Mouse (Mus musculus) cerebellum, adult (tissue): ENCODE results near the gene Wrap53.
"Not testable (repeated sequence)": the region's sequence is repeated elsewhere in the genome, so short reads cannot be mapped to it uniquely, and the experiment has no call there.

Experiments
- ATAC-seq: cut with Nextera tagmentation; 2 replicates; pipeline ENCODE4 v1.9.2; 2017; ENCODE audit warnings: mild to moderate bottlenecking, moderate library complexity, mixed read lengths; ENCODE audit not compliant: insufficient number of reproducible peaks, low FRiP score, low TSS enrichment

The Wrap53 gene

GRCm38 (mm10) chr11:69540700-69541099 is 39.4 kb downstream of the Wrap53 start:
- no peak for ATAC-seq

- no peak for ATAC-seq
Measured at GRCm38 (mm10) chr11:69534990-69535389, 45.1 kb downstream of the Wrap53 start.

GRCm38 (mm10) chr11:69532480-69533150 is 47.4 kb downstream of the Wrap53 start:
- no peak for ATAC-seq

DNA sequence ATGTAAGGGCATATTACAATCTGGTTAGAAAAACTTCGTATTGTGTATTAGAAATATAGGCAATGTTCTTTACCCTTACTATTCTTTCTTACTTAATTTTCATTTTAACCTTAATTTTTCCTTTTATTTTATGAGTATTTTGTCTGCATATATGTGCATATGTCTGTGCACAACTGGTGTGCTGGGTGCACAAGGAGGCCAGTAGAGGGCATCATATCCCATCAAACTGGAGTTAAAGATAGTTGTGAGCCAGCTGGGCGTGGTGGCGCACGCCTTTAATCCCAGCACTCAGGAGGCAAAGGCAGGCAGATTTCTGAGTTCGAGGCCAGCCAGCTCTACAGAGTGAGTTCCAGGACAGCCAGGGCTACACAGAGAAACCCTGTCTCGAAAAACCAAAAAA is 49.3 kb downstream of the Wrap53 start:
- not testable (repeated sequence) for ATAC-seq

GRCm38 (mm10) chr11:69530281-69530680 is 49.8 kb downstream of the Wrap53 start:
- not testable (repeated sequence) for ATAC-seq

- ATAC-seq = no peak
Measured at GRCm38 (mm10) chr11:69528031-69528390, 52.0 kb downstream of the Wrap53 start.

DNA sequence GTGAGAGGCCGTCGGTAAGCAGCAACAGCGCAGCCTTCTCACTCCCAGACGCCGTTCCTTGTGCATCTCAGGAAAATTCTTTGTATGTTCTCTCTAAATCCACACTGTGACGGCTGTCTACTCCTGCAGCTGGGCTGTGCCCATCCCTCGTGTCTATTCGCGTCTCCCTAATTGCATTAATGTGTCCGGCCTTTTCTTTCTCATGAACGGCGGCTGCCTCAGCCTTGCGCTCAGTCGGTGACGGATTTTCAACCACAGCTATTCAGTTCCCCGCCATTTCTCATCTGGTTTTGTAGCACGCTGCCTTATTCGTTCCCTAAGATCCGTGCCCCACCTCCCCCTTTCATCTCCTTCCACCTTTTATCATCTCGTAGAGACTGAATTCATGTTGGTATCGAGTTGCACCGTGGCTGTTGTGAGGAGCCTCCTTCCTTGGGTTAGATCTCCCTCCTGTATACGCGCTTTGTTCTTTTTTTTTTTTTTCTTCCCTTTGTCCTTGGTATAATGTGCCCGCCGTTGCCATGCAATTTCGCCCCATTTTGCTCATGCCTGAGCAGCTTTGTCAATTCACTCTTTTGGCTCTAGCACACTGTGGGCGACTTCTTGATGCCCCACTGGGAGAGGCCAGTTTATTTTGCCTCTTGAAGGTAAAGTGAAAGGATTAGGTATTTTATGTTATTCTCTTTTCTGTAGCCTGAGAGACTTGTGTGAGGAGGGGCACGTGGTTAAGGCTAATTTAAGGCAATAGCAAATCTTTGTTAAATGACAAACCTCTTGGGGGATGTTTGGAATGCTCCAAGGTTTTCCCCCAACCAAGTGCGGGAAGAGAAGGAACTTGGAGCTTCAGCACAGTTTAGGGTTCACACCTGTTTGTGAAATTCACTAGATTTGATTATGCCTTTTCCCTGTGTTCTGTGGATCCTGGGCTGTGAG is 52.7 kb downstream of the Wrap53 start:
- no peak for ATAC-seq

DNA sequence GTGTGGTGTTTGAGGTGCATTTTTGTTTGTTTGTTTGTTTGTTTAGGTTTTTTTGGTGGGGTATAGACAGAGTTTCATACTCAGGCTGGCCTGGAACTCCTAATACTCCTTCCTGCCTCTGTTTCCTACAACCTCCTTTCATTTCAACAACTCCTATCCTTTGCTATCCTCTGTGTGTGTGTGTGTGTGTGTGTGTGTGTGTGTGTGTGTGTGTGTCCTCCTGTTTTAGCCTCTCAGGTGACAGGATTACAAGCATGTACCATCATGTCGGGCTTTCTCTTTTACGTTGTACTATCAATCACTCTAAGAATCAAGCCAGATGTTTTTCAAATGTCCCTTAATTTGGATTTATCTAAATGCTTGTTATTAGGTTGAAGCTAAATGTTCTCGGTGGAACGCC is 53.4 kb downstream of the Wrap53 start:
- no peak for ATAC-seq

DNA sequence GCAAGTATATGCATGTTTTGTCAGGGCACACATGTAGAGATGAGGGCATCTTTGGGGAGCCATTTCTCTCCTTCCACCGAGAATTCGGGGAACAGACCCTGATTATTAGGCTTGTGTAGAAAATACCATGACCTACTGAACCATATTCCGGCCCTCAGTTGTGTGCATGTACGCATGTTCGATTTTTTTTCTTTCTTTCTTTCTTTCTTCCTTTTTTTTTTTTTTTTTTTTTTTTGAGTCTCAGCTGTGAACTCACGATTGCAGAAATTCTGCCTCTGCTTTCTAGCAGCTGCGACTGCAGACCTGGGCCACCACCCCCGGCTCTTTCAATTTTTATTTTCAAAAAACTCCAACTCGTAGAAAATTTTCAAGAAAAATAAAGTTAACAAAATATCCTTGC is 54.4 kb downstream of the Wrap53 start:
- no peak for ATAC-seq

GRCm38 (mm10) chr11:69523651-69524050 is 56.4 kb downstream of the Wrap53 start:
- ATAC-seq = no peak

- ATAC-seq = no peak
Measured at GRCm38 (mm10) chr11:69521526-69522149, 58.4 kb downstream of the Wrap53 start.

DNA sequence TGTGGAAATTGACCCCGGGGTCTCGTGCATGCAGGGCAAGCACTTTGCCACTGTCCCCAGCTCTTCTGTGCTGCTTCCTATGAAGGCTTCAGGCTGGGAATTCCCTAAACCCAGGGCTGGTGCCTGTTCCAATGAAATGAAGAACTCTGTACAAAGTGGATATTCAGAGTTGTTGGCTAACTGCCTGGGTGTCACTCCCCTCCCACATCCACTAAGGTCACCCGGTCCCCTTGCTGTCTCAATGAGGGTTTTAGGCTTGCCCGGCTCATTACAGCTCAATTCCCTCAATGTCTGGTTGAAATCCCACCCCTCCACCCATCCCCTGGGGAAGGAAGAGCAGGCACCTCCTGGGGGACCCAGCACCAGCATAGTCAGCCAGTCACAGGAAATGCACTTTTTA is 60.1 kb downstream of the Wrap53 start:
- no peak for ATAC-seq

DNA sequence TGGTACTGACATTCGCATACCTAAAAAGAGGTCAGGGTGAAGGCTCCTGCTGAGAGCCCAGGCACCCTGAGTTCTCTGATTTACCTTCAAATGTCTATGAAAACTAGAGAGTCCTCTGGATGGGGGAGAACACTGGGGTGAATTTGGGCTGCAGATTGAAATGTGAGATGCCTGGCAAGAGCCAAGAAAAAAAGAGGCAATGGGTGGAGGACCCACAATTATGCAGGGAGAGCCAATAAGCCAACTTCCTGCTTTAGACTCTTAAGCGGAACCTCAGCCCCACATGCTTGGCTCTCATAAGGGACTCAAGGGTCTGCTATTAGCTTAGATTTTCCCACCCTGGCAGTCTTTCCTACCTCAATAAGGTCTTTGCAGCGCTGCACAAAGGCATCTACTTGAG is 63.4 kb downstream of the Wrap53 start:
- no peak for ATAC-seq

GRCm38 (mm10) chr11:69516151-69516640 is 63.9 kb downstream of the Wrap53 start:
- ATAC-seq = no peak

- no peak for ATAC-seq
Measured at GRCm38 (mm10) chr11:69513840-69514239, 66.2 kb downstream of the Wrap53 start.
